Mouse (Mus musculus) Muller cell, postnatal 12 days (primary cell): ENCODE results near the gene Plekhg5.

ENCODE experiments used
- DNase-seq: peaks from one replicate; pipeline ENCODE4 v3.0.0-alpha.2; 2015; ENCODE audit errors: inconsistent ontology term

The Plekhg5 gene

GRCm38 (mm10) chr4:152097911-152098799 lies 25.9 kb downstream of the Plekhg5 start:
- DNase-seq = no peak

DNA sequence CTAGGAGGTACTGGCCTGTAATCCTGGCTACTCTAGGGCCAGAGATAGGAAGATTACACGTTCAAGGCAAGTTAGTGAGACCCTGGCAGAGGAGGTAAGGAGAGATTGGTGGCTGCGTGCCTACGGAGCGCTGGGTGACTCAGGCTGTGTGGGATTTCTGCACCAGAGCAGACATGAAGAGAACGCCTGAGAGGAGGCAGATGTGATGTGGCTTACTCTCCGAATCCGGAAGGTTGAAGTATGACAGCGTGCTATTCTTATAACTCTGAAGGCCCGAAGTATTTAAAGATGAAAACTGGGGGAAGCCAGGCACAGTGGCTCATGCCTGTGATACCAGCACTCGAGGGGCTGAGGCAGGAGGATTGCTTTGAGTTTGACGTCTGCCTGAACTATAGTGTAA lies 28.2 kb downstream of the Plekhg5 start:
- no peak for DNase-seq

DNA sequence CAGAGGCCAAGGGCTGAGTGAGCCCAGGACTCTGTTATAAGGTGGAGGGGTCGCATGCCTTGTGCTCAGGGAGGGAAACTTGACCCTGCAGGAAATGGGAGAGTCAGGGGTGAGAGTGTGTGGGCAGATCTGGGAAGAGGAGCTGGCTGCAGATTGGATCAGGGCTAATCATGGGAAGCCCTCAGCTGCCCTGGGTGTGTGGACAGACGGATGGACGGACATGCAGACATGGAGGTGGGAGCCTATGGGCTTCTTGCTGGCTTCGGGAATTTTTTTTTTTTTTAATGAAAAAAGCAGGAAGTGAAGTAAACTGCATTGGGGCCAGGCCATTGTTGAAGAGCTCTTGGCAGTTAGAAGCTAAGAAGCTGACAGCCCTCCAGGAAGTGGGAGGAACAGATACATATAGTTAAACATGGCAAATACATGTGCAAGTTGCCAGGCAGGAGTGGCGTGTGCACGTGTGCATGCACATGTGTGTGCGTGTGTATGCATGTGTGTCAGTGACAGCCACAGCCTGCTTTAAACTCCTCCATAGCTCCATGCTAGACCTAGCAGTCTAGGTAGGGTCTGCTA lies 28.9 kb downstream of the Plekhg5 start:
- DNase-seq = no peak

DNA sequence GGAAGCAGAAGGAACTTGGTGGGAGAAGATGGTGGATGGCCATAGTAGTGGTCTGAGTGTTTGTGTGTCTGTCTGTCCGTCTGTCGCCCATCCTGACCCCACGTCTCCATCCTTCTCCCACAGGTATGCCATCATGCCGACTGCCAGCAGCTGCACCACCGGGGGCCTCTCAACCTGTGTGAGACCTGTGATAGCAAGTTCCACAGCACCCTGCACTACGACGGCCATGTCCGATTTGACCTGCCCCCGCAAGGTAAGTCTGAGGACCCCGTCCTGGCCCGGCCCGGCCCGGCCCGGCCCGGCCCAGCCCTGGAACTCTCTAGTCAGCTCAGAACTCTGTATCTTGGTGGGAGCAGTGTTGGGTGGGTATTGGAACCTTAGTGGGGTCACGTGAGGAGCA lies 29.6 kb downstream of the Plekhg5 start:
- DNase-seq = no peak

GRCm38 (mm10) chr4:152103025-152103424 lies 30.7 kb downstream of the Plekhg5 start:
- peak; percentile 68 for DNase-seq

GRCm38 (mm10) chr4:152106746-152107145 lies 34.4 kb downstream of the Plekhg5 start:
- no peak for DNase-seq

DNA sequence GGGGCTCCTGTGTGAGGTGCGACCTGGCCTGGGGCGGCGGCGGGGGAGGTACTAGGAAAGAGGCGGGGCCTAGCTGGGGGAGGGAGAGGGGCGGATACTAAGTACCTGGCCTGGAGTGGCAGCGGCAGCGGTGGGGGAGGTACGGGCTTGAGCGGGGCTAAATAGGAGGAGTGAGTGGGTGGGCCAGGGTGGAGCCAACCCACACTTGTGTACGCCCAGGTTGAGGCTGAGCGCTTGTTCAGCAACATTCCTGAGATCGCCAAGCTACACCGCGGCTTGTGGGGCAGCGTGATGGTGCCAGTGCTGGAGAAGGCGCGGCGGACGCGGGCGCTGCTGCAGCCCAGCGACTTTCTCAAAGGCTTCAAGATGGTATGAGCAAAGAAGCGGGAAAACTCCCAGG lies 35.2 kb downstream of the Plekhg5 start:
- DNase-seq = peak; percentile 59

GRCm38 (mm10) chr4:152107971-152108509 lies 35.7 kb downstream of the Plekhg5 start:
- peak; percentile 73 for DNase-seq

DNA sequence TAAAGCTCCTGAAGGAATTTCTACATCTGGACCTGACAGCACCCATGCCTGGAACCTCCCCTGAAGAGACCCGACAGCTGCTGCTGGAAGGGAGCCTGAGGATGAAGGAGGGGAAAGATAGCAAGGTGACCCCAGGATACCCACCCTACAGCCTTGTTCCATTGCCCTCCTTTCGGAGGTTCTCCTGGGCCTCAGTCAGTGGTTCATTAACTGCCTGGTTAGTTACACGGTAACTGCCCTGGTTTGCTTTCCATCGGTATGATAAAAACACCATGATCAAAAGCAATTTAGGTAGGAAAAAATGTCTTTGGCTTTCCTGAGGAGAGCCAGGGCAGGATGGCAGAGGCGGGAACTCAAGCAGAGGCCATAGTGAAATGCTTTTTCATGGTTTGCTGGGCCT lies 36.4 kb downstream of the Plekhg5 start:
- no peak for DNase-seq

- DNase-seq = no peak
Measured at GRCm38 (mm10) chr4:152109509-152109908, 37.2 kb downstream of the Plekhg5 start.

DNA sequence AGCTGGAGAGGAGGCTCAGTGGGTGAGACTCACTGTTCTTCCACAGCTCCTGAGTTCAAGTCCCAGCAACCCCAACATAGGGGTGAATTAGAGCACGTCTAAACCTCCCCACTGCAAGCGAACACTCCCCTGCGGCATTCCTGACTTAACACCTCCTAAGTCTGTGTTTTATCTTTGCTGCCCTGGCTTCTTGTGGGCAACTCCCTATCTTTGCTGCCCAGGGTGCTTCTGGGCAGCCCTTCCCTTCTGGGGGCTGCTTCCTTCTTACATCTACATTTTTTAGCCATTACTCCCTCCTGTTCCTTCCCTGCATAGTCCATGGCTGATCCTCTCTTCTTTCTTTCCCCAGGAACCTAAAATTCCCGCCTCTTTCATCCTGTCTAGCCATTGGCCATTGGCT lies 38.4 kb downstream of the Plekhg5 start:
- DNase-seq = no peak

DNA sequence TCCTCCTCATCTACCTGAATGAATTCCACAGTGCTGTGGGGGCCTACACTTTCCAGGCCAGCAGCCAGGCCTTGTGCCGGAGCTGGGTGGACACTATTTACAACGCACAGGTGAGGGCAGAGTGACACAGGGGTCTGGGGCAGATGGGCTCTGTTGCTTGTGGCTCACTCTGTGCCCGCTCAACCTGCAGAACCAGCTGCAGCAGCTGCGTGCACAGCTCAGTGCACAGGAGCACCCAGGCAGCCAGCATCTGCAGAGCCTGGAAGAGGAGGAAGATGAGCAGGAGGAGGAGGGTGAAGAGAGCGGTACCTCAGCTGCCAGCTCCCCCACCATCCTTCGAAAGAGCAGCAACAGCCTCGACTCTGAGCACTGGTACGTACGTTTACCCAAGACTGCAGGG lies 40.0 kb downstream of the Plekhg5 start:
- DNase-seq = no peak

GRCm38 (mm10) chr4:152114080-152114479 lies 41.8 kb downstream of the Plekhg5 start:
- no peak for DNase-seq

GRCm38 (mm10) chr4:152115921-152116612 lies 43.8 kb downstream of the Plekhg5 start, which contains the start of gene Tnfrsf25:
Tnfrsf25 (plus strand) TSS chr4:152115934.
- no peak for DNase-seq

GRCm38 (mm10) chr4:152117538-152117937 lies 45.2 kb downstream of the Plekhg5 start:
- DNase-seq = no peak

DNA sequence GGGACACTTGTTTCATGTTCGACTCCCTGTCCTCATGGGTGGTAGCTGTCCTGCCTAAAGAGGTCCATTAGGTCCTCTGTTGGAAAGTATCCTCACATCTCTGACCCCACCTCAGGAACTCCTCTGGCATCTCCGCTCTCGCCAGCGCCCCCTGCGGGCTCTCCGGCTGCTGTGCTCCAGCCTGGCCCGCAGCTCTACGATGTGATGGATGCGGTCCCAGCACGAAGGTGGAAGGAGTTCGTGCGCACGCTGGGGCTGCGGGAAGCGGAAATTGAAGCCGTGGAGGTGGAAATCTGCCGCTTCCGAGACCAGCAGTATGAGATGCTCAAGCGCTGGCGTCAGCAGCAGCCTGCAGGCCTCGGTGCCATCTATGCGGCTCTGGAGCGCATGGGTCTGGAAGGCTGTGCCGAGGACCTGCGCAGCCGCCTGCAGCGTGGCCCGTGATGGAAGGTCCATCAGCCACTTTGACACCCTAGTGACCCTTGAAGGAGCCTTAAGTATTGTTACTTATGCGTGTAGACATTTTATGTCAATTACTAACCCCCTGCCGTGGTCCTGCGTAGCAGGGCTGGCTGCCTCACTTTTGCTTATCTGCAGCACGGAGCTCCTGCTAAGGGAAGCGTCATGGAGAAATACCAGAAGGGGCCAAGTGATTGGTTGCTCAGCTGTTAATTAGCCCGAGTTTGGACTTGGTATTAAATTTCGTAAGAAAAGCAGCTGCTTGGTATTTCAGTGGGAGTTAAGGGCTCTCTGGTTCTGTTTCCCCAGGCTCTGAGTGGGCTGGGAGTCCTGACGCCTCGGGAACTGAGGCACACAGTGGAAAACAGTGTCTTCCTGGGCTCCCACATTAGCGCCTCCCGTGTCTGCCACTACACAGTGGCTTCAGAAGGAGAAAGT lies 47.3 kb downstream of the Plekhg5 start:
- peak; percentile 74 for DNase-seq

GRCm38 (mm10) chr4:152120311-152121182 lies 48.2 kb downstream of the Plekhg5 start:
- no peak for DNase-seq

- DNase-seq = no peak
Measured at GRCm38 (mm10) chr4:152121183-152121505, 48.8 kb downstream of the Plekhg5 start.

- no peak for DNase-seq
Measured at GRCm38 (mm10) chr4:152124361-152124961, 52.2 kb downstream of the Plekhg5 start.
